Mouse (Mus musculus): ENCODE data around the gene Relt.

DNA sequence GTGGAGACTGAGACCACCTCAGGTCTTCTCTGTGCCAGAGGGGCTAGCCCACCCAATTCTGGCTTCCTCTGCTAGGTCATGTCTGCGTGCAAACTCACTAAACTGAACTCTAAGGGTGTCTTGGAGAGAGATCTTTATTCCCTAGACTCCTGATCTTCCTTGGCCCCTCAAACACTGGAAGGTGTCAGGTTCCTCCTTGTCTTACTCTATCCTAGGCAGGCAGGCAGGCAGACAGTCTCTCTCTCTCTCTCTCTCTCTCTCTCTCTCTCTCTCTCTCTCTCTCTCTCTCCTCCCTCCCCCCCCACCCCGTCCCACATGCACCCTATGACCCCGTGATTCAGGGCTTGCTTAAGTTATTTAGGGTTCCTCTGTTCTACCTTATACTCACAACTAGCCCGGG lies 893 bp downstream of the Relt start:
- TF ChIP-seq CTCF (IDR thresholded peaks at IDR 0.05; ENCODE audit: low read depth): no peak
- TF ChIP-seq EP300 (optimal IDR thresholded peaks at IDR 0.05): no peak

All from stomach, postnatal 0 days (tissue).